Mouse (Mus musculus) splenic B cell, adult 2 months (primary cell): ENCODE data around the gene Guca2a.
"Not testable (repeated sequence)": the region's sequence is repeated elsewhere in the genome, so short reads cannot be mapped to it uniquely, and the experiment has no call there.

Source experiments
- DNase-seq: peaks from one replicate; pipeline ENCODE4 v3.0.0-alpha.2; 2011; ENCODE audit warnings: low read depth, low spot score
- H3K27me3 ChIP-seq: 2 replicates; pipeline ENCODE4 v1.6.1; 2012; ENCODE audit warnings: mild to moderate bottlenecking, low read length, moderate library complexity, mixed read lengths; ENCODE audit not compliant: control insufficient read depth, poor library complexity, insufficient read depth, severe bottlenecking
- H3K36me3 ChIP-seq: 2 replicates; pipeline ENCODE4 v1.6.1; 2012; ENCODE audit warnings: mild to moderate bottlenecking, low read length, moderate library complexity, mixed read lengths; ENCODE audit not compliant: control insufficient read depth, poor library complexity, insufficient read depth, severe bottlenecking

Guca2a gene

GRCm38 (mm10) chr4:119637176-119637845, at the start of gene Guca2a:
Gene Guca2a (plus strand): TSS chr4:119637704.
- Histone ChIP-seq H3K27me3 (no peaks in the 10 kb centered on the region), H3K36me3 (no peaks in the 10 kb centered on the region)
- DNase-seq: no peak

- peak; percentile 8 for DNase-seq
- Histone ChIP-seq H3K27me3 (no peaks in the 10 kb centered on the region), H3K36me3 (0 out of 2 replicates have a peak, but pooled peaks cover 5% of the 10 kb centered on the region)
Observed at GRCm38 (mm10) chr4:119588037-119588436, 49.5 kb upstream of the Guca2a start.

GRCm38 (mm10) chr4:119589423-119589822, 48.1 kb upstream of the Guca2a start:
- H3K36me3 ChIP-seq: 0 out of 2 replicates have a peak, but pooled peaks cover 5% of the 10 kb centered on the region
- H3K27me3 ChIP-seq: no peaks in the 10 kb centered on the region
- DNase-seq: no peak

- Histone ChIP-seq H3K27me3 (no peaks in the 10 kb centered on the region), H3K36me3 (0 out of 2 replicates have a peak, but pooled peaks cover 2% of the 10 kb centered on the region)
- DNase-seq: no peak
Observed at GRCm38 (mm10) chr4:119590027-119590426, 47.5 kb upstream of the Guca2a start.

- Histone ChIP-seq H3K36me3 (no peaks in the 10 kb centered on the region), H3K27me3 (no peaks in the 10 kb centered on the region)
- no peak for DNase-seq
Observed at GRCm38 (mm10) chr4:119592479-119592878, 45.0 kb upstream of the Guca2a start.

- DNase-seq: peak; percentile 18
- Histone ChIP-seq H3K27me3 (no peaks in the 10 kb centered on the region), H3K36me3 (no peaks in the 10 kb centered on the region)
Observed at GRCm38 (mm10) chr4:119594331-119594730, 43.2 kb upstream of the Guca2a start.

- no peaks in the 10 kb centered on the region for H3K27me3 ChIP-seq
- H3K36me3 ChIP-seq: no peaks in the 10 kb centered on the region
- no peak for DNase-seq
Observed at GRCm38 (mm10) chr4:119599605-119600004, 37.9 kb upstream of the Guca2a start.

- H3K27me3 ChIP-seq: no peaks in the 10 kb centered on the region
- peaks cover 3% of the 10 kb centered on the region; the same call in 1 of the 2 replicates for H3K36me3 ChIP-seq
- peak; percentile 66 for DNase-seq
Observed at GRCm38 (mm10) chr4:119609488-119609887, 28.0 kb upstream of the Guca2a start.

GRCm38 (mm10) chr4:119614078-119614477, 23.4 kb upstream of the Guca2a start:
- peaks cover 4% of the 10 kb centered on the region; the same call in 1 of the 2 replicates for H3K36me3 ChIP-seq
- no peak for DNase-seq

GRCm38 (mm10) chr4:119614724-119615123, 22.8 kb upstream of the Guca2a start:
- no peak for DNase-seq
- Histone ChIP-seq H3K36me3 (peaks cover 4% of the 10 kb centered on the region; the same call in 1 of the 2 replicates), H3K27me3 (no peaks in the 10 kb centered on the region)

More at GRCm38 (mm10) chr4:119614078-119614477, 23.4 kb upstream of the Guca2a start:
- H3K27me3 ChIP-seq: no peaks in the 10 kb centered on the region

GRCm38 (mm10) chr4:119626081-119626645, 11.3 kb upstream of the Guca2a start:
- Histone ChIP-seq H3K36me3 (peaks cover 2% of the 10 kb centered on the region), H3K27me3 (no peaks in the 10 kb centered on the region)
- no peak for DNase-seq

GRCm38 (mm10) chr4:119626876-119627275, 10.6 kb upstream of the Guca2a start:
- H3K36me3 ChIP-seq: peaks cover 2% of the 10 kb centered on the region
- DNase-seq: no peak
- no peaks in the 10 kb centered on the region for H3K27me3 ChIP-seq

GRCm38 (mm10) chr4:119627317-119627716, 10.2 kb upstream of the Guca2a start:
- no peak for DNase-seq
- Histone ChIP-seq H3K27me3 (no peaks in the 10 kb centered on the region), H3K36me3 (peaks cover 2% of the 10 kb centered on the region)

- not testable (repeated sequence) for DNase-seq, H3K27me3 ChIP-seq
Observed at GRCm38 (mm10) chr4:119628363-119628762, 9.1 kb upstream of the Guca2a start.

GRCm38 (mm10) chr4:119631115-119631919, 6.2 kb upstream of the Guca2a start:
- H3K27me3 ChIP-seq: no peaks in the 10 kb centered on the region
- peak; percentile 60 for DNase-seq
- H3K36me3 ChIP-seq: no peaks in the 10 kb centered on the region; the same call in 1 of the 2 replicates

More at GRCm38 (mm10) chr4:119628363-119628762, 9.1 kb upstream of the Guca2a start:
- H3K36me3 ChIP-seq: not testable (repeated sequence)
